Mouse (Mus musculus): ENCODE measurements around the gene Txndc8.

GRCm38 (mm10) chr4:58050746-58051145, 41.8 kb upstream of the Txndc8 start:
- TF ChIP-seq POLR2A (IDR thresholded peaks at IDR 0.05; ENCODE audit: insufficient read length, low read depth): no peak
- TF ChIP-seq E2F4 (IDR thresholded peaks at IDR 0.05; ENCODE audit: insufficient read depth): no peak
- TF ChIP-seq USF1 (IDR thresholded peaks at IDR 0.05; ENCODE audit: low read depth): no peak
- TF ChIP-seq MYOG (IDR thresholded peaks at IDR 0.05; ENCODE audit: control insufficient read depth in 1 of 3, insufficient read depth in 1 of 3, insufficient read length in 2 of 3, low read depth in 2 of 3): no peak
- no peak for TF ChIP-seq POLR2AphosphoS2 (IDR thresholded peaks at IDR 0.05; ENCODE audit: insufficient read length, low read depth)
- no peak for TF ChIP-seq TCF12 (IDR thresholded peaks at IDR 0.05; ENCODE audit: insufficient read depth, poor library complexity, severe bottlenecking)
- no peak for TF ChIP-seq SRF (IDR thresholded peaks at IDR 0.05; ENCODE audit: control insufficient read depth, insufficient read length, low read depth)
- TF ChIP-seq CEBPB (IDR thresholded peaks at IDR 0.05; ENCODE audit: insufficient read depth, poor library complexity, severe bottlenecking): no peak
- no peak for TF ChIP-seq MAX (IDR thresholded peaks at IDR 0.05; ENCODE audit: low read depth)
- TF ChIP-seq TCF3 (IDR thresholded peaks at IDR 0.05; ENCODE audit: insufficient read length, low read depth): no peak
- TF ChIP-seq MYOD1 (IDR thresholded peaks at IDR 0.05; ENCODE audit: control insufficient read depth in 1 of 3, insufficient read length in 2 of 3, low read depth in 2 of 3): no peak

Measured in myocyte (in vitro differentiated cells).